Mouse (Mus musculus) CH12.LX (cell line): ENCODE measurements around the gene Asic4.

Experiments used
- CTCF ChIP-seq, 2 experiments: IDR thresholded peaks in 1 of 2; conservative IDR thresholded peaks in 1 of 2; 2 replicates each; pipeline ENCODE4 v1.5.1; 2011 to 2012; ENCODE audit warnings: low read depth in 2 of 2, low read length in 2 of 2, improper control_type of control experiment in 1 of 2, inconsistent platforms in 1 of 2, mild to moderate bottlenecking in 1 of 2, moderate library complexity in 1 of 2
- HCFC1 ChIP-seq: IDR thresholded peaks from 2 replicates; pipeline ENCODE4 v1.6.1; 2012; ENCODE audit warnings: low read depth, mild to moderate bottlenecking, inconsistent platforms, low read length, improper control_type of control experiment
- KAT2A ChIP-seq: IDR thresholded peaks from 2 replicates; pipeline ENCODE4 v1.6.1; 2012; ENCODE audit warnings: low read length, improper control_type of control experiment, inconsistent platforms; ENCODE audit not compliant: insufficient replicate concordance
- MAFK ChIP-seq: IDR thresholded peaks from 2 replicates; pipeline ENCODE4 v1.6.1; 2011; ENCODE audit warnings: low read length, improper control_type of control experiment; ENCODE audit not compliant: insufficient replicate concordance
- POLR2A ChIP-seq: IDR thresholded peaks from 2 replicates; pipeline ENCODE4 v1.6.1; 2011; ENCODE audit warnings: low read depth, mild to moderate bottlenecking, improper control_type of control experiment, low read length
- RAD21 ChIP-seq: IDR thresholded peaks from 2 replicates; pipeline ENCODE4 v1.6.1; 2011; ENCODE audit warnings: low read depth, mild to moderate bottlenecking, low read length, improper control_type of control experiment, moderate library complexity
- ZNF384 ChIP-seq: IDR thresholded peaks from 2 replicates; pipeline ENCODE4 v1.6.1; 2012; ENCODE audit warnings: low read depth, low read length, improper control_type of control experiment, inconsistent platforms

- TF ChIP-seq POLR2A (no peak), CTCF (conservative IDR thresholded peaks at IDR 0.05 in 1 of 2, IDR thresholded peaks at IDR 0.05 in 1 of 2; ENCODE audit: low read depth in 2 of 2, low read length in 2 of 2) (no peak), HCFC1 (no peak), MAFK (no peak), ZNF384 (no peak), RAD21 (no peak), KAT2A (no peak)
Measured at GRCm38 (mm10) chr1:75412196-75412595, 38.0 kb upstream of the Asic4 start.
